Mouse (Mus musculus): ENCODE results near the gene Ezh1. TPM values are rescaled to one million over a fixed set of nuclear protein-coding genes. Genes with fewer than 3 reads are reported as not detected.

Gene Ezh1
- total RNA-seq, 2 experiments from 2014 or later = 20.5 to 22.5 TPM

DNA sequence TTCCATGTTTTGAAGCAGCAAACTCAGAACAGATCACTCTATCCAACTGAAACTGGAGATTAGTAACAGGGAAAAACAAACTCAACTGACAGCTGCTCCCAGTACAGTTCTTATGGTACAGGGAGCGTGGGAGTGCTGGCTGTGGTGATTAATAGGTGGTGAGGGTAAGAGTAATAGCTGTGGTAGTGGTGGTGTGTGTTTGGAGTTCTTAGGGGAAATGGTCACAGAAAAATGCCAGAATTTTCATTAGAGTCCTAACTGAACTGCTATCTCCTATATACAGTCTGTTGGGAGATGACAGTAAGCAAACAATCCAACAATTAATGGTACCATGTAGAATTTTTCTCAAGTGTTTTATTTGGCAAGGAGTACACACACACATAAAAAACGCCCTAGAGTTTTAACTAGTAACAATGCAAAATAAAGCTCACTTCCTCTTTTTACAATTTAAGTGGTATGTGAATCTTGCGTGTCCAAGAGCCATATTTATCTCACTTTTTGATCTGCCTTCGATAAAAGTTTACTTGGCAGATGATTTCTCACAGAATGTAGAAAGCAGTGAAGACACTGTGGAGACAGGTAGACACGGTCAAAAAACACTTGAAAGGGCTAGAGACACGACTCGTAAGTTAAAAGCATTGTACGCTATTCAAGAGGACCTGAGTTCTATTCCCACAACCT lies 4.8 kb downstream of the Ezh1 start:
- intact Hi-C loops (cut with DNase I) = no loop called here
- no peak for DNase-seq

DNA sequence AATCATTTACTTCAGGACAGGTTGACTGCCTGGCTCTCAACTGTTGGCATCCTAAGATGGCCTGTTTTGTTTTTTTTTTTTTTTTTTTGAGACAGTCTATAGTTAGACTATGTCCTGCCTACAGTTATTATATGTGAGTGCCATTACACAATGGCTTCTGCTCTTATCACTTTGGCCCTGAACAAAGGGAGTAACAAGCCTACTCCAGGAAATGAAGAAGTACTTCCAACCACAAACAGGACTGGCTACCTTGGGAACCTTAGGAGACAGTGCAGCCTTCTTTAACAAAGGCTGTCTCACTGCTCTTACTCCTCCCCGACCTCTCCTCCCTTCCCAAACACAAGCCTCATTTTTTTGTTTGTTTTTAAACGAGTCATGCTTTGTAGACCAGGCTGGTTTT lies 5.4 kb downstream of the Ezh1 start:
- no peak for DNase-seq
- intact Hi-C loops (cut with DNase I) = no loop called here

DNA sequence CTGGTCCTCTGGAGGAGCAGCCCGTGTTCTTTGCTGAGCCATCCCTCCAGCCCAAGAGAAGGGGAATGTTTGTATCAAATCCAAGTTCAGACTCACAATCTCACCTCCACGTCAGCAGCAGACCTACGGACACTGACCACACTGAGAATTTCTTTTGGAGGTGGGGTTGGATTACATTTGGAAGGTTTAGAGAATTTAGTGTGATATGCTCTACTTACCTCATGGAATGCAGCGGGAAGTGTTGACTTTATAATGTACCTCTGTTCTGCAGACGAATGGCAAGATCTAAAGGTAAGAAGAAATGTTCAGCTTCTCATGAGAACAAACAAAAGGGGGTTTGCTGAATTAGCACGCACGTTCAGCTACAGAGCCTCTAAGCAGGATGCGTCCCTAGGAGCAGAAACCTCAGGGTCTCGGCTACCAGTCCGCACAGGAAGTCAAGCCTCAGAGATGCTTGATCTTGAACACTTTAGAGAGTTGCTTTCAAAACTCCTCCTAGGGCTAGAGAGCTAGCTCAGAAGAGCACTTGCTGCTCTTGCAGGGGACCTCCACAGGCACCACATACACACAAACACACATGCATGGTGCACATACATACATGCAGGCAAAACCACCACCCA lies 7.7 kb downstream of the Ezh1 start:
- DNase-seq = no peak
- intact Hi-C loops (cut with DNase I) = no loop called here

DNA sequence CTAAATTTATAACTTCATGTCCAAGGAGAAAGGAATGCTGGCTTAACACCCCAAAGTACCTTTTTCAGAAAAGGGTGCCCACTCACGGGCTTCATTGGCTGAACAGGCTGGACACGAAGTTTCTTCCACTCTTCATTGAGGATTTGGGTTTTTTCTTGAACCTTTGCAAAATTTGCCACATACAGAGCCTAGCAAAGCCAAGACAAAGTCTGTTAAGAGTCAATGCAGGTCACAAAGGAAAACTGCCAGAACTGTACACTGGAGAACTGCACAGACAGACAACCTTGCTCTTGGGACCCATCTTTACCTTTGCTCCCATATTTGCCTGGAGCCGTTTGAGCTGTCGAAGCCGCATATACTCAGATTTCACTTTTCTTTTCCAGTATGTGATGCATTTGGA lies 9.3 kb downstream of the Ezh1 start:
- intact Hi-C loops (cut with DNase I) = no loop called here
- DNase-seq = no peak

DNA sequence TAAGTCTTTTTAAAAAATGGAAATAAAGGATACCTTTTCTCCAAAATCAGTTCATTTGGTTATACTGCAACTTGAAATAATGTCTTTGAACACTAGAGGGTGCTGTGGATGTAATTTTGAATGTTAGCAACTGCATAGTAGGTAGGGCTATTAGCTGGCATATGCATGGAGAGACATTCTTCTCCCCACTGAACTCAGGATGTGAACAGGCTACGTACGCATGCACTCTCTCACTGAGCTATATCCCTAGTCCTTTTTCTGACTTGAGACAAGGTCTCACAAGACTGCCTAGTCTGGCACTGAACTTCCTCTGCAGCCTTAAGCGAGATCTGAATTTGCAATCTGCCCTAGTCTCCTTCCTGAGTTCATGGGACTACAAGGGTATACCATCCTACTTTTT lies 14.3 kb downstream of the Ezh1 start:
- intact Hi-C loops (cut with DNase I) = loop anchor here (1.0 to 5.0 kb wide), 3 partner anchors 36 to 185 kb away; partner anchors contain the start of gene Becn1
- peak; percentile 71 to 82 for DNase-seq

DNA sequence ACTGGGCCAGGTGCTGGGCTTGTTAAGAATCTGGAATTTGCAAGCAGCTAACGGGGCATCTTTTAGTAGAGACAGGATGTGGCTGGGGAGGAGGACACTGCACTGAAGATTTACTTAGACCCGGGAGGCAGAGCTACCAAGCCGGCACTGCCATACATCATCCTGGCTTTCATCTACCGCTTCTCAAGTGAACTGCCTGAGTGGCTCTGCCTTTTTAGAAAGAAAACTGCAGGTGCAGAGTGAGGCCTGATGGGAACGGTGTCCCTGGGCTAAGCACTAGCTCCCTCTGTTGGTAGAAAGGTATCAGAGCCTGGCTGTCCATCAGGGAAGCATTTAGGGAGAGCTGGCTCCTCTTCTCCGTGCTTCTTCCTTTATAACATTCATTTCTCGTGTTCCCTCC lies 25.3 kb downstream of the Ezh1 start:
- DNase-seq = peak in 1 of 2 experiments; percentile 65
- intact Hi-C loops (cut with DNase I) = no loop called here

DNA sequence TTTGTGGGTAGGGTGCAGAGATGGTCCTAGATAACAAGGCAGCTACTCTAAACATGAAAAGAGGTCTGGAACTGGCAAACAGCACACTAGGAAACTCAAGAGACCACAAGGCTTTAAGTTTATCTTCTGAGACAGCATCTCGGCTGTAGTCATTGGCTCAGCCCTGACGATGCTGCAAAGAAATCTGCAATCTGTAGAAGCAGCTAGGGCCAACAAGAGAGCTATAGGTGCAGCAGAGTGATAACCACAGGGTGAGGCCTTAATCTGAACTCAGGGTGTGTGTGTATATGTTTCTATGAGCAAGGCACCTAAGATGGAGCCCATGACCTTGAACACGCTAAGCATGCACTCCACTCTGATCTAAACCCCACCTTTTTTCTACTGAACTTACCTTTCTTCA lies 26.7 kb downstream of the Ezh1 start:
- intact Hi-C loops (cut with DNase I) = no loop called here
- DNase-seq = no peak

DNA sequence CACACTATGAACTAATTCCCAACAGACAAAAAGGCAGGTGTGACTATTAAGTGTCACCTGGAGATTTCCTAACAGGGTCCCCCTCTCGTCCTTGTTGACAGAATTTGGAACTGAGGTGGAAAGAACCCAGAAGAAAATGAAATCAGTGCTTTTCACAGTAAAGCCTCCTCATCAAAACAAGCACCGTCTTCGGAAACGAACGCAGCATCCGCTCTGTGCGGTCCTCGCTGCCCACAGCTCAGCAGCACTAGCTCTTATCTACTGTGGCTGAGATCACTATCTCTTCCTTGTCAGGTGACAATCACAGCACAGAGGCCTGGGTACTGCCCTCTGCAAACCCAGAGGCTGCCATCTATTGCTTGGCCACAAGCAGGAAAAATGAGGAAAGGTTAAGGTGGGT lies 30.1 kb downstream of the Ezh1 start:
- intact Hi-C loops (cut with DNase I) = no loop called here
- no peak for DNase-seq

DNA sequence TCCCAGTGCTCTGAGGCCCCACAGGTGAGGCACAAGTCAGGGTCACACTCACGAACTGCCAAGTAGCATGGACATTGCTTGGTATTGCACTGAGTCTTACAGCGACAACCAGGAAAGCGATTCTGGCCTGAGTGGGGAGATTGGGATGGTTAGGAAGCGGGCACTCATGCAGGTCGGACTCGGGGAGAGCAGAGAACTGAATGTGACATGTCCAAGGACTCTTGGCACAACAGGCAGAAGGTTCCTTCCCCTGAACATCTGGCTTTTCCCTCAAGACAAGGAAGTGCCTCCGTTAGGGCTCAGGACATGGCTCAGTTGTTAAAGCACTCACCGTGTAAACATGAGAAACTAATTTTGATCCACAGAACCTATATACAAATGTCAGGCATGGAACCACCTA lies 30.7 kb downstream of the Ezh1 start:
- intact Hi-C loops (cut with DNase I) = no loop called here
- no peak for DNase-seq

DNA sequence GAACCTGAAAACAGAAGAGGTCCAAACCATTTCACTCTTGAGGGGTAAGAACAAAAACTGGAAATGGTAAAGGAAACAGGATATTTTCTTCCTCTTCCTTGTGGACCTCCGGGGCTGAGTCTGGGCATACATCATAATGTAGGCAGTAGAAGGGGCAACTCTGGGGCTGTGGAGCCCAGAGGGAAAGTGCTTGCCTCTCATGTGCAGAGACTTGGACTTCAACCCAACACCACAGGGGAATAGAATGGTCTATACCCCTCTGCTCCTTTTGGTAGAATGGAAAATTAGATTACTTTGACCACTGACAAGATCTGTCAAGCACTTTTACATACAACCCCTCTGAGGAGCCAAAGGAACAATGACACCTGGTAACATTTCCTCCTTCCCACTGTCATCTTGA lies 31.2 kb downstream of the Ezh1 start:
- intact Hi-C loops (cut with DNase I) = no loop called here
- DNase-seq = no peak

DNA sequence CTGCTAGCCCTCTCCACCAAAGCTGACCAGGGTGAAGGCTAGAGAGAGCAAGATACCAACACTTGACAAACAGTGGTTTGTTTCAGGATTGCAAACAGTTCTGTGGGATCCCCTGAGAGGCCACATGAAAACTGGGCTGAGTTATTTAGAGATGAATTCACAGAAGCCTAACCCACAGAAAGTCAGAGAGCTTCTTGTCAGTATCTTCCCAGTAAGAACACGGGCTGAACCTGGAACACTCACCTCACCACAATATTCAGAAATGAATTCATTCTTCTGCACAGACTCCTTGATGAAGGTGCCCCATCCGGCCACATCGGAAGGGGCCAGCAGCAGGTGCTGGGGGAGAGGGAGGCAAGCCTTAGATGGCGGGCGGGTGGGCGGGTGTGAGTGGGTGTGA lies 31.6 kb downstream of the Ezh1 start:
- intact Hi-C loops (cut with DNase I) = no loop called here
- DNase-seq = no peak

DNA sequence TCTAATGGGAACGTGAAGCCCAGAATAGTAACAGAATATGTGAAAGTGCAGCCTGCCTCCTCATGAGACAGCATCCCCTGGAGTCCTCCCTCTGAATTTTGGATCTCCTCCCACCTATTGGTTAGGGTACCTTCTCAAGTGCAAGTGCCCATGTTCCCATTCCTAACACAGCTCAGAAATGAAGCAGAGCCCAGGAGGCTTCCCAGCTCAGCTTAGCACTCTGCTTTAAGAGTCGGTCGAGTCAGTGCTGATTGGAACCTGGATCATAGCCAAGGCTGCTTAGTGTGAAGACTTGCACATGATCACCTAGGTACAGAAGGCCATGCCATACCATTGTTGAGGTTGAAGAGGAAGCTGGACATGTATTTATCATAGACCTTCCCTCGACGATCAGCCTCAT lies 32.1 kb downstream of the Ezh1 start:
- DNase-seq = peak; percentile 46 to 53
- intact Hi-C loops (cut with DNase I) = no loop called here

DNA sequence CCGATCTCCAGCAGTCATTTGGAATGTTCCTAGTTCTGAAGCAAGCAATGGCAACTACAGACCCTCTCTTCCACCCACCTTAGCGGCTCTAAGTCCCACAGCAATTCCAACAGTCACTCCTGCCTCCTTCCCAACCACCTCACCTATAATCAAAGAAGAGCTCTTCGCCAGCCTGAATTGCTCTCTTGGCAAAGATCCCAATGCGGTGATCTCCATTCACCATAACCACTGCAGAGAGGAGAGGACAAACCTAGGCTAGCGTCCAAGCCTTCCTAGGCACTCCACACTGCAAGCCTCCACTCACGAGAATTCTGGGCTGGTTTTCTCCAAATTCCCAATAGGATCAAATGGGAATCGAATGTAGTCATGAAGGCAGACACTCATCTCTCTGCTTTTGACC lies 33.2 kb downstream of the Ezh1 start:
- no peak for DNase-seq
- intact Hi-C loops (cut with DNase I) = no loop called here

DNA sequence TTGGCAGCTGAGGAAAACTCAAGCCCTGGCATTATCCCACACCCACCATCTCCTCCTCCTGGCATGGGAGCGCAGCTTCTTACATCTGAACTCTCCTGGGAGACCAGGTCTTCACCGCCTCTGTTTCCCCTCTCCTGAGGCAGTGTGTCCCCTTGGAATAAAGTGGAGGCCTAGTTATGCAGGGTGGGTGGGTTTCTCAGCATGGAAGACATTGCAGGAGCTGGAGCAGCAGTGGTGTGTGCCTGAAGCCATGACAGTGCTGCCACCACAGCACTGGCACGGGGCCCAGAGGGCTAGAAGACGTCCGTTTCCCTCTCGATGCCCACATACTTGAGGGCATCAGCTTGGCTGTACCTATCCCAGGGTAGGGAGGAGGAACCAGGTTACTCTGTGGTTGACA lies 33.6 kb downstream of the Ezh1 start:
- no peak for DNase-seq
- intact Hi-C loops (cut with DNase I) = no loop called here

DNA sequence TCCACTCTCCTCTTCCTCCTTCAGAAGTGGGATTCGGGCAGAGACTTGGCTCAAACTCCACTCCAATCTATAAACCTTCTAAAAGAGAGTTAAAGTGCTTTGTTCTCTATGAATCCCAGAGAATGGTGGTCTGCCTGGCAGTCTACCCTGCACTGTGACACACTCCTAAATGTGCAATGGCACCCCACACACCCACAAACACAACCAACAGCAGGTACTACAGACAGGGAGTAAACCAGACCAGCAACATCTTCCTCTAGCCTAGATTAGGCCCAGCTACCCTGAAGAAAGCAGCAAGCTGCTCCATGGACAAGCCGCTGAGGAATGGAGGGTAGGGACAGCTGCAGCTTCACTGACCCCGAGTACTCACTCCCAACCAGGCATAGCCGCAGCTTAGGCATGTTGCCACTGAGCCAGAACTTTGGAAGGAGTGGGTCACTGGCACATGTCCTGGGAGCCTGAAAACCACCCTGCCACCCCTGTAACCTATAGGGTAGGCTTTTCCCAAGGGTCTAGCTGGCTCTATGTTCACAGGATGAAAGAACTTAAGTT lies 34.3 kb downstream of the Ezh1 start:
- no peak for DNase-seq

DNA sequence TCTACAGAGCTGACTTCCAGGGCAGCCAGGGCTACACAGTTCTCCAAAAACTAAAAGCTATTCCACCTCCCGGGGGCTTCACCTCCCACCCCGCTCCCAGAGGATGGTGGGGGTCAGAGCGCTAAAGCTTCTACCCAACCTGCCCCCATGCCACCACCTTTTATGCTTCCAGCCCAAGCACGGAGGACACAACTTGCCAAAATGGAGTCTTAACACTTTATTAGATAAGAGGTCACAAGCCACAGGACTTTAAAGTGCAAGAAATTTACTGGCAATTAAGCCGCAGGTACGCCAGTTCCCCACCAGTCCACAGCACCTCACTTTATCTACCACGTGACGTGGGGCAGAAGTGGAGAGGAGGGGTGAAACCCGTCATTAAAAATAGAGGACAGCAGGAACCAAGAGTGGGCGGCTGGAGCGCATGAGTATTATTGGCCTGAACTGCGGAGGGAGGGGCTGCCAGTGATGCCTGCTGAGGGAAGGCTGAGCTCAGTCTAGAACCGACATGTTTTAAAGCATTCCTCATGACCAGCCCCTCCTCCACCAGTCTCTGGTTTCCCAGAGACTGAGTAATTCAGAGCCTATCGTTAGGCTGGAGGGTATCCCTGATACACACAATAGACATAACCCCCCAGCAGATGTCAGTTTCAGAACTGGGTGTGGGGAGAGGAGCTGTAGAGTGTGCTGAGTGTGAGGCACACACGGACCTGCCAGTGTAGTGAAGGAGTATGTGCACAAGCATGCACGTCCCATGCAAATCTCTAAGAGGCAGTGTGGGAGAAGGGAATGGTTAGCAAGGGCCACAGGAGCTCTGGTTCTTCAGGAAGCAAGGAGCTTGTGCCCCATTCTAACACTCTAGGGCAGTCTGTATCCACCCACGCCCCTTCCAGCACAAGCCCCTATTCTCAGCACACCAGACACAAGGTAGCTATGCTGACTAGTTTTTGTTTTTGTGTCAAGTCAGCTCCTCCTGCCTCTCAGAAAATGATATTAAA lies 35.1 kb downstream of the Ezh1 start:
- peak in 1 of 2 experiments; percentile 48 for DNase-seq
- intact Hi-C loops (cut with DNase I) = no loop called here

More for the DNA sequence above, 34.3 kb downstream of the Ezh1 start:
- intact Hi-C loops (cut with DNase I) = no loop called here

DNA sequence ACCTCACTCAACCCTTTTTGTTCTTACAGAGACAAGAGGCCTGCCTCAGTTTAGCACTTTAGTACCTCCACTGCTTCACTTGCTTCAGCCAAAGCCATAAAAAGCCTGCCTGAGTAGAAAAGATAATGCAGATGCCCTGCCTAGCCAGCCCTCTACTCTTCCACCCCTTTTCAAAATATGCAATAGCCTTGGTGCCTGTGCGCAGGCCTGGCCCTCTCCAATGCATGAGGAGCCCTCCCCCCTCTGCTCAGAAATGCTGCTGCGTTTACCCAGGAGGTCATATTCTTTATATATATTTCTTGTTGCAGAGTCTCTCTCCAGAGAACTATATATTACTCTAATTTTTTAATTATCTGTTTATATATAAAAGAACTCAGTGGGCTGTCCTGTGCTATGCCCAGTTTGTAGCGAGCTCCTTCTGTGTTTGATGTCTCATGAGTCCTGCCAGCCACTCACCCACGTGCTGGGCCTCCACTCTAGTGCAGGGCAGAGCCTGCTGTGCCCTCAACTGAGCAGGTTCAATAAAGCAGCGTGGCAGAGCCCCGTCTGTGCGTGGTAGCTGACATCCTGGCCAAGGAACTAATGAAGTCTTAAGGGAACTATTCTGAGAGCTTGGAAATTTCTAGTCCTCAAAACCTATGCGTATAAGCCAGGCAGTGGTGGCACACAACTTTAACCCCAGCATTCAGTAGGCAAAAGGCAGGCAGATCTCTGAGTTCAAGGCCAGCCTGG lies 35.9 kb downstream of the Ezh1 start:
- DNase-seq = no peak
- intact Hi-C loops (cut with DNase I) = no loop called here

DNA sequence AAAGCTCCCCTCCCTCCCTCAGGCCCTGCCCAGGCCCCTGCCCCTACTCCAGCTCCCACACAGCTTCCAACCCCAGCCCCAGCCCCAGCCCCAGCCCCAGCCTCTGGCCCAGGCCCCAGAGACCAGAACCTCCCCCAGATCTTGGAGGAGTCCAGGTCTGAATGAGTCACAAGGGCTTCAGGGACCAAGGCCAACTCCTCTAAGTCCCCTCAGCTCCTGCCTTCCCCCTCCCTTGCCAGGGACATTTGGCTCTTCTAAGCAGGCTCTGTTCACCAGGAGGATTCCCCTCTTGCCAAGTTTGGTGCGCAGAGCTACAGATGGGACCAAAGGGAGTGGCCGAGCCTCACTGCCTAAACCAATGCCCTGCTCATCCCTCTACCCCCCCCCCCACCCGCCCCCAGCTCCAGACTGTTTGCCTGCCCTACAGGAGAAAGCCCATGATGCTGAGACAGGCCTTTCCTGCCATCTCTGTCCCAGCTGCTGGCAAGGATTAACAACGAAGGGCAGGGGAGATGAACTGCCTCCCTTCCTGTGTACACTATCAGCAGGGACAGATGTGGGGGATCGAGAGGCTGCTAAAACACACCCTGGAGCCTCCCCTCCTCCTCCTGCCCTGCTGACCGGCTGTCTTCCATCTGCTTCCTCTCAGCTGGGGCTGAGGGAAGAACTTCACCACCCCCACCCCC lies 36.6 kb downstream of the Ezh1 start:
- peak; percentile 81 for DNase-seq
- intact Hi-C loops (cut with DNase I) = no loop called here

DNA sequence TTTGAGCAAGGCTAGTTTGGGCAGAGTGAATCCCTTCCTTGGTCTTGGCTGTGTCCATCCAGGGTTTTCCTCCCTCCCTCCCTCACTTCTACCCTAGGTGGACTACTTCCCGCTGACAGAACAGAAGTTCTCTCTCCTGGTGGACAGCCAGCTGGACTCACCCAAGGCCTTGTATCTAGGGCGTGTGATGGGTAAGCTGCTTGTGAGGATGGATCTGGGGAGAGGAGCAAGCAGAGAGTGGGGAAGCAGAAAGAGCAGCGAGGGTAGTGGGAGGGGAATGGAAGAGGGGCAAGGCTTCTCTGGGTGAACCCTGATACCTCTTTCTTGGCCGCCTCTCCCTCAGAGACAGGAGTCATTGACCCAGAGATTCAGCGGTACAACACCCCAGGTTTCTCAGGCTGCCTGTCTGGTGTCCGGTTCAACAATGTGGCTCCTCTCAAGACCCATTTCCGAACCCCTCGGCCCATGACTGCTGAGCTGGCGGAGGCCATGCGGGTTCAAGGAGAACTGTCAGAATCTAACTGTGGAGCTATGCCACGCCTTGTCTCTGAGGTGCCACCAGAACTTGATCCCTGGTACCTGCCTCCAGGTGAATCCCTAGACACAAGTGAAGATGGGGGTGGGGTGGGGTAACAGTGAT lies 38.0 kb downstream of the Ezh1 start:
- intact Hi-C loops (cut with DNase I) = no loop called here
- peak in 1 of 2 experiments; percentile 45 for DNase-seq

Measured in heart, postnatal 10 days (tissue).